Mouse (Mus musculus) limb, embryonic 14.5 days (tissue): ENCODE data around the gene Suds3. TPM values are rescaled to one million over a fixed set of nuclear protein-coding genes. Genes with fewer than 3 reads are reported as not detected.

ENCODE experiments used
- ATAC-seq: fragments of 200-750 bp; cut with Nextera tagmentation; 2 replicates; pipeline ENCODE4 v1.8.0; 2017; ENCODE audit warnings: low read depth, moderate number of reproducible peaks, moderate TSS enrichment; ENCODE audit not compliant: low FRiP score
- DNase-seq: peaks from one replicate; pipeline ENCODE4 v3.0.0-alpha.2; 2015; ENCODE audit warnings: low spot score
- H3K27ac ChIP-seq: fragments of 300-500 bp; sonication (generic); replicated peaks from 2 replicates; pipeline ENCODE4 v1.5.1; 2014; ENCODE audit warnings: low read depth, mild to moderate bottlenecking, low read length, moderate library complexity, mixed read lengths
- H3K27me3 ChIP-seq: fragments of 300-500 bp; sonication (generic); 2 replicates; pipeline ENCODE4 v1.6.1; 2014; ENCODE audit warnings: low read length, mixed read lengths; ENCODE audit not compliant: control insufficient read depth, insufficient read depth
- H3K36me3 ChIP-seq: fragments of 300-500 bp; sonication (generic); 2 replicates; pipeline ENCODE4 v1.6.1; 2014; ENCODE audit warnings: mild to moderate bottlenecking, low read length, moderate library complexity, mixed read lengths; ENCODE audit not compliant: control insufficient read depth, insufficient read depth
- H3K4me1 ChIP-seq: fragments of 300-500 bp; sonication (generic); 2 replicates; pipeline ENCODE4 v1.6.1; 2014; ENCODE audit warnings: antibody characterized with exemption, low read length, mixed read lengths; ENCODE audit not compliant: control insufficient read depth, insufficient read depth
- H3K4me2 ChIP-seq: fragments of 300-500 bp; sonication (generic); replicated peaks from 2 replicates; pipeline ENCODE4 v1.6.1; 2014; ENCODE audit warnings: low read depth, mild to moderate bottlenecking, low read length, moderate library complexity; ENCODE audit not compliant: severe bottlenecking
- H3K4me3 ChIP-seq: fragments of 300-500 bp; sonication (generic); replicated peaks from 2 replicates; pipeline ENCODE4 v1.5.1; 2014; ENCODE audit warnings: low read length
- H3K9ac ChIP-seq: fragments of 300-500 bp; sonication (generic); 2 replicates; pipeline ENCODE4 v1.6.1; 2014; ENCODE audit warnings: mild to moderate bottlenecking, low read depth, low read length, moderate library complexity; ENCODE audit not compliant: severe bottlenecking
- H3K9me3 ChIP-seq: fragments of 300-500 bp; sonication (generic); 2 replicates; pipeline ENCODE4 v1.6.1; 2016; ENCODE audit warnings: low read length; ENCODE audit not compliant: control insufficient read depth
- POLR2A ChIP-seq: fragments of 200-500 bp; IDR thresholded peaks from 2 replicates; pipeline ENCODE4 v1.8.0; 2012; ENCODE audit warnings: inconsistent platforms, mild to moderate bottlenecking, moderate library complexity, borderline replicate concordance; ENCODE audit not compliant: insufficient read depth, insufficient read length; ENCODE audit errors: extremely low read depth
- WGBS: fragments of 180-500 bp; shearing (Covaris S2); extraction: QIAGEN DNeasy Blood & Tissue Kit; methylation state at CpG from one replicate; pipeline ENCODE4 v1.1.7; 2014; 5-methylcytosine and 5-hydroxymethylcytosine counted together
- polyA plus RNA-seq, 2 experiments: library from polyadenylated mRNA; depleted of rRNA in 1 of 2; stranded (reverse) in 1 of 2; unstranded in 1 of 2; fragments of >200 nt; fragmentation: Nextera tagmentation in 1 of 2; extraction: Ambion mirVana in 1 of 2; gene quantifications; 2 replicates each; pipeline versions ENCODE4 v1.2.1 to v1.2.3; 2012 to 2014

The Suds3 gene
- polyA plus RNA-seq, 2 experiments, result 43.8 to 74.7 TPM

GRCm38 (mm10) chr5:117068808-117069497 is 47.0 kb downstream of the Suds3 start:
- no peak overlapping the region for H3K9ac ChIP-seq
- DNase-seq (peak; percentile 24), ATAC-seq (peak; percentile 50; the same call in 1 of the 2 replicates)
- H3K4me2 ChIP-seq, result peak overlapping the region; percentile 21; the same call in 1 of the 2 replicates
- H3K4me1 ChIP-seq, result no peaks in the 10 kb centered on the region
- no peaks in the 10 kb centered on the region for H3K27me3 ChIP-seq
- no peaks in the 10 kb centered on the region for H3K36me3 ChIP-seq
- no peak for TF ChIP-seq POLR2A
- no peaks in the 10 kb centered on the region for H3K9me3 ChIP-seq
- H3K4me3 ChIP-seq, result peak overlapping the region; percentile 14; the same call in 1 of the 2 replicates
- H3K27ac ChIP-seq, result no peak overlapping the region
- 21% methylated on average over 19 of the region's 19 CpGs for WGBS

GRCm38 (mm10) chr5:117068181-117068580 is 47.7 kb downstream of the Suds3 start:
- H3K9ac ChIP-seq, result no peak overlapping the region
- WGBS, result 77% methylated on average over 13 of the region's 13 CpGs
- TF ChIP-seq POLR2A, result no peak
- H3K36me3 ChIP-seq, result no peaks in the 10 kb centered on the region
- H3K9me3 ChIP-seq, result no peaks in the 10 kb centered on the region
- H3K27me3 ChIP-seq, result no peaks in the 10 kb centered on the region
- no peak overlapping the region for H3K4me3 ChIP-seq
- H3K4me1 ChIP-seq, result no peaks in the 10 kb centered on the region
- DNase-seq (no peak), ATAC-seq (no peak)
- H3K27ac ChIP-seq, result no peak overlapping the region
- no peak overlapping the region for H3K4me2 ChIP-seq

GRCm38 (mm10) chr5:117061251-117061650 is 54.7 kb downstream of the Suds3 start:
- Histone ChIP-seq H3K9ac (no peak overlapping the region), H3K27ac (no peak overlapping the region), H3K9me3 (no peaks in the 10 kb centered on the region), H3K4me2 (no peak overlapping the region), H3K27me3 (no peaks in the 10 kb centered on the region), H3K4me3 (no peak overlapping the region), H3K36me3 (no peaks in the 10 kb centered on the region), H3K4me1 (no peaks in the 10 kb centered on the region)
- ATAC-seq (no peak), DNase-seq (no peak)
- 41% methylated on average over 2 of the region's 2 CpGs for WGBS
- TF ChIP-seq POLR2A, result no peak

- Histone ChIP-seq H3K27me3 (no peaks in the 10 kb centered on the region), H3K9me3 (no peaks in the 10 kb centered on the region), H3K4me2 (no peak overlapping the region), H3K9ac (no peak overlapping the region), H3K36me3 (no peaks in the 10 kb centered on the region), H3K4me1 (no peaks in the 10 kb centered on the region), H3K4me3 (no peak overlapping the region), H3K27ac (no peak overlapping the region)
- TF ChIP-seq POLR2A, result no peak
- 77% methylated on average over 18 of the region's 18 CpGs for WGBS
- no peak for DNase-seq
- ATAC-seq, result no peak
Measured at GRCm38 (mm10) chr5:117060484-117061130, 55.3 kb downstream of the Suds3 start.

GRCm38 (mm10) chr5:117049940-117050339 is 66.0 kb downstream of the Suds3 start:
- 89% methylated on average over 7 of the region's 7 CpGs for whole genome bisulfite sequencing
- no peaks in the 10 kb centered on the region for H3K9me3 ChIP-seq
- H3K9ac ChIP-seq, result no peak overlapping the region
- no peaks in the 10 kb centered on the region for H3K27me3 ChIP-seq
- no peaks in the 10 kb centered on the region for H3K36me3 ChIP-seq
- H3K4me2 ChIP-seq, result no peak overlapping the region
- H3K4me3 ChIP-seq, result no peak overlapping the region
- H3K27ac ChIP-seq, result no peak overlapping the region
- DNase-seq (no peak), ATAC-seq (no peak)
- TF ChIP-seq POLR2A, result no peak
- no peaks in the 10 kb centered on the region for H3K4me1 ChIP-seq
